Mouse (Mus musculus) hindbrain, embryonic 10.5 days (tissue): Measurements from ENCODE around the gene Ncan. TPM values are rescaled to one million over a fixed set of nuclear protein-coding genes. Genes with fewer than 3 reads are reported as not detected.

Experiments
- DNase-seq: peaks from one replicate; pipeline ENCODE4 v3.0.0-alpha.2; 2017; ENCODE audit warnings: low spot score
- H3K27ac ChIP-seq: fragments of 300-500 bp; sonication (generic); 2 replicates; pipeline ENCODE4 v1.5.1; 2016; ENCODE audit warnings: mild to moderate bottlenecking, moderate library complexity
- H3K27me3 ChIP-seq: fragments of 300-500 bp; sonication (generic); 2 replicates; pipeline ENCODE4 v1.6.1; 2016; ENCODE audit warnings: mild to moderate bottlenecking; ENCODE audit not compliant: poor library complexity, insufficient read depth, severe bottlenecking
- H3K36me3 ChIP-seq: fragments of 300-500 bp; sonication (generic); 2 replicates; pipeline ENCODE4 v1.6.1; 2016; ENCODE audit warnings: mild to moderate bottlenecking, moderate library complexity
- H3K4me1 ChIP-seq: fragments of 300-500 bp; sonication (generic); replicated peaks from 2 replicates; pipeline ENCODE4 v1.6.1; 2016; ENCODE audit warnings: mild to moderate bottlenecking
- H3K4me3 ChIP-seq: fragments of 300-500 bp; sonication (generic); 2 replicates; pipeline ENCODE4 v1.5.1; 2016; ENCODE audit warnings: mild to moderate bottlenecking, moderate library complexity
- H3K9me3 ChIP-seq: fragments of 300-500 bp; sonication (generic); 2 replicates; pipeline ENCODE4 v1.6.1; 2016; ENCODE audit warnings: mild to moderate bottlenecking, moderate library complexity
- WGBS: fragments of 180-500 bp; shearing (Covaris S2); methylation state at CpG from one replicate; pipeline ENCODE4 v1.1.7; 2016; 5-methylcytosine and 5-hydroxymethylcytosine counted together
- polyA plus RNA-seq: library from polyadenylated mRNA; unstranded; fragments of >200 nt; fragmentation: Nextera tagmentation; extraction: Ambion mirVana; gene quantifications from 2 replicates; pipeline ENCODE4 v1.2.1, GENCODE M21; 2016

Gene Ncan
- polyA plus RNA-seq, 1 experiment from 2014 or later: 67.1 TPM

DNA sequence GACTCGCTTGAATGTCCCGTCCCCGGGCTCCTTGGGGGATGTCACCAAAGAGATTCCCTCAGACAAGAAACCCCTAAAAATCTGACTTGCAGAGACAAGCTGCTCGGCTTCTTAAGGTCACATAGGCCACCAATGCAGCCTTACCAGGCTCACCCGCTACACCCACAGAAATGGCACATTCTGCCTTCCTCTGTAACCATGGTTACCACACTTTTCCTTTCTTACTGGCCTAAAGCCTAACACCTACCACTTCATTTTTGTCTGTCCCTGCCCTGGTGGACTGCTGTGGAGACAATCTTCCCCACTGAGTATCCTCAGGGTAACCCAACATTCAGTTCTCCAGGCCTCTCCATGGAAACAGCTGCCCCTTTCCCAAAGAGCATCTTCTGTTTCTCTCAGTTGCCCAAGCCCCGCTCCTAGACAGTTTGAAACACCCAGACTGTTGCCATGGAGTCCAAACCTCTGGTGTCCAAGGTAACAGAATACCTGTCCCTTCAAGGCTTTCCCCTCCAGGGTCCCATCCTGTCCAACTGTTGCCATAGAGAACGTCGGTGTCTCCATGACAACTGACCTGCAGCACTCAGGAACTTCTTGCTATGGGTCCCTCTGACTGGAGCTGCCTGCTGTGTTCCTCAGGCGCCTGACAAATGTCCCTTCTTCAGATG lies 31.2 kb downstream of the Ncan start:
- Histone ChIP-seq H3K36me3 (no peaks in the 10 kb centered on the region), H3K4me1 (peaks cover 37% of the 10 kb centered on the region), H3K9me3 (no peaks in the 10 kb centered on the region), H3K27me3 (peaks cover 89% of the 10 kb centered on the region), H3K4me3 (no peak overlapping the region), H3K27ac (no peak overlapping the region)
- peak; percentile 31 for DNase-seq
- 42% methylated on average over 9 of the region's 9 CpGs for WGBS

GRCm38 (mm10) chr8:70087836-70088650 lies 32.6 kb downstream of the Ncan start:
- peak overlapping the region; percentile 60; the same call in 1 of the 2 replicates for H3K27ac ChIP-seq
- H3K4me1 ChIP-seq: peaks cover 51% of the 10 kb centered on the region
- peak overlapping the region; percentile 54 for H3K4me3 ChIP-seq
- H3K36me3 ChIP-seq: no peaks in the 10 kb centered on the region
- H3K27me3 ChIP-seq: peaks cover 91% of the 10 kb centered on the region
- 3% methylated on average over 56 of the region's 56 CpGs for WGBS
- peak; percentile 79 for DNase-seq
- H3K9me3 ChIP-seq: no peaks in the 10 kb centered on the region

DNA sequence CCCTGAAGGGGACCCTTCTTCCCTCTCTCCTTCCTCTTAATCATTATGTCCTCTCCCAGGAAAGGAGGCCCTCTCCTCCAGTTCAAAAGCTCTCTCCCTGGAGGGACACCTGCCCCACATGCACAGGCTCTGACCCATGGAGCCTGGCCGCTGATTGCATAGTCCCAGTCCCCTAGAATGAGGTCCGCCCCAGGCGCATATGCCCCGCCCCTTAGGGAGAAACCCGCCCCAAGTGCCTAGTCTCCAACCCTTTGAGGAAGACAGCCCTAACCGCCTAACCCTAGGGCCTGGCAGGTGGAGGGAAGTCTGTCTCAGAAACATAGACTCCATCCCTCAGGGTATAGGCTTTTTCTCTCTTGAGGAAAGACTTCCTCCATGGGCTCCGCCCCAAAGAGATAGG lies 33.4 kb downstream of the Ncan start:
- WGBS: 1% methylated on average over 7 of the region's 7 CpGs
- peaks cover 99% of the 10 kb centered on the region for H3K27me3 ChIP-seq
- DNase-seq: no peak
- H3K4me3 ChIP-seq: no peak overlapping the region
- no peaks in the 10 kb centered on the region for H3K9me3 ChIP-seq
- peaks cover 52% of the 10 kb centered on the region for H3K4me1 ChIP-seq
- no peaks in the 10 kb centered on the region for H3K36me3 ChIP-seq
- no peak overlapping the region for H3K27ac ChIP-seq

- Histone ChIP-seq H3K36me3 (no peaks in the 10 kb centered on the region), H3K4me1 (peaks cover 52% of the 10 kb centered on the region), H3K27ac (no peak overlapping the region), H3K4me3 (no peak overlapping the region), H3K27me3 (peaks cover 100% of the 10 kb centered on the region), H3K9me3 (no peaks in the 10 kb centered on the region)
- 45% methylated on average over 1 of the region's 1 CpGs for WGBS
- no peak for DNase-seq
Measured at GRCm38 (mm10) chr8:70086151-70086550, 34.5 kb downstream of the Ncan start.

DNA sequence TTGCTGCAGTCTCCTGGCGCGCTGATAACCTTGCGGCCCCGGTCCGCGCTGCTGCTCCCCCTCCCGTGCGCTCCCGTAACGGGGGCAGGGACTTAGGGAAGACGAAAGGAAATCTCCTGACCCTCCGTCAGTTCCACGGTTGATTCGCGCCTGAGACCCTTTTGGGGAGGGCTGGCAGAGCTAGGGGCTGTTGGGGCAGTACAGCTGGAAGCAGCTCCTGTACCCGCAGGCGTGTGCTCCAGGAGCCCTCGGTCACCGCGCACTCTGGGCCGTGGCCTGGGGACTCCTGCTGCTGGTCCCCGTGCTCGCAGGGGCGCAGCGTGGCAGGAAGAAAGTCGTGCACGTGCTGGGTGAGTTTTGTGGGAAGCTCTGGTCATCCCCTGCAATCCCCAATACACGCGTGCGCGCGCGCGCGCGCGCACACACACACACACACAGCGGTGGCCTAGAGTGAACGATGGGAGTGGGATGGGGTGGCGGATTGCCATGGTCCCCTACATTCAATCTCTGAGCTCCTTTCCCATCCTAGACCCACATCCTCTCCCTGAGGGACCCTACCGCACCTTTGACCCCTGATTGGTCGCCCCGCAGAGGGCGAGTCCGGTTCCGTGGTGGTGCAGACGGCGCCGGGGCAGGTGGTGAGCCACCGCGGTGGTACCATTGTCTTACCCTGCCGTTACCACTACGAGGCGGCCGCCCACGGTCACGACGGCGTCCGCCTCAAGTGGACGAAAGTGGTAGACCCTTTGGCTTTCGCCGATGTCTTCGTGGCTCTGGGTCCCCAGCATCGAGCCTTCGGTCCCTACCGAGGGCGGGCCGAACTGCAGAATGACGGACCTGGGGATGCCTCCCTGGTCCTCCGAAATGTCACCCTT lies 36.2 kb downstream of the Ncan start:
- H3K9me3 ChIP-seq: no peaks in the 10 kb centered on the region
- 2% methylated on average over 71 of the region's 71 CpGs for whole genome bisulfite sequencing
- H3K27me3 ChIP-seq: peaks cover 83% of the 10 kb centered on the region
- H3K4me1 ChIP-seq: peaks cover 42% of the 10 kb centered on the region
- peak; percentile 46 for DNase-seq
- no peaks in the 10 kb centered on the region for H3K36me3 ChIP-seq
- no peak overlapping the region for H3K27ac ChIP-seq
- H3K4me3 ChIP-seq: peak overlapping the region; percentile 52

DNA sequence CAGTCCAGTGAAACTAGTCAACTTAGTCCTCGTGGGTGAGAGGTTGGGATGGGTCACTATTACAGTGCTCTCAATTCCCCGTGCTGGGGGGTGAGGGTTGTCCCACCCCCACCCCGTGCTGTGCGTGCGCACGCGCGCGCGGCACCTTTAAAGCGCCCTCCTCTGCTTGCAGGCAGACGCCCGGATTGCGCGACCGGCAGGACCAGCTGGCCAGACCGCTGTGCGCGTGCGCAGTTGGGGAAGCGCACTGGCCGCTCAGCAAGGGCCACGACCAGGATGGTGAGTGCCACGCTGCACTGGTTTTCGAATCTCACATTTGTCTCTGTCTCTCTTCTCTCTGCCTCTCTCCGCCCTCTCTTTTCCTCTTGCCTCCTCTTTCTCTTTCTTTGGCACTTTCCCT lies 37.4 kb downstream of the Ncan start, which contains the start of gene Hapln4:
Gene Hapln4 (plus strand): TSS at position 173 of the 400 bp plus-strand sequence.
- WGBS: under 1% methylated on average over 26 of the region's 26 CpGs

GRCm38 (mm10) chr8:70081976-70082375 lies 38.7 kb downstream of the Ncan start:
- 93% methylated on average over 2 of the region's 2 CpGs for WGBS
- H3K4me1 ChIP-seq: peaks cover 24% of the 10 kb centered on the region
- peaks cover 58% of the 10 kb centered on the region for H3K27me3 ChIP-seq
- H3K27ac ChIP-seq: no peak overlapping the region
- 0 out of 2 replicates have a peak, but pooled peaks cover 2% of the 10 kb centered on the region for H3K36me3 ChIP-seq
- DNase-seq: no peak
- H3K4me3 ChIP-seq: no peak overlapping the region
- no peaks in the 10 kb centered on the region for H3K9me3 ChIP-seq

More for the DNA sequence above, 37.4 kb downstream of the Ncan start, which contains the start of gene Hapln4:
- Histone ChIP-seq H3K36me3 (no peaks in the 10 kb centered on the region), H3K27me3 (peaks cover 71% of the 10 kb centered on the region), H3K27ac (no peak within 1 kb of the TSS), H3K4me3 (peak within 1 kb of the TSS; percentile 52), H3K4me1 (peaks cover 36% of the 10 kb centered on the region), H3K9me3 (no peaks in the 10 kb centered on the region)
- peak; percentile 77 for DNase-seq

- Histone ChIP-seq H3K4me1 (peaks cover 10% of the 10 kb centered on the region), H3K27me3 (peaks cover 19% of the 10 kb centered on the region), H3K9me3 (no peaks in the 10 kb centered on the region), H3K27ac (no peak overlapping the region), H3K4me3 (no peak overlapping the region), H3K36me3 (peaks cover 40% of the 10 kb centered on the region)
- 90% methylated on average over 1 of the region's 1 CpGs for WGBS
- no peak for DNase-seq
Measured at GRCm38 (mm10) chr8:70073682-70074081, 47.0 kb downstream of the Ncan start.

GRCm38 (mm10) chr8:70073120-70073519 lies 47.6 kb downstream of the Ncan start:
- peak overlapping the region; percentile 34; the same call in 1 of the 2 replicates for H3K4me3 ChIP-seq
- no peak overlapping the region for H3K27ac ChIP-seq
- no peak for DNase-seq
- H3K9me3 ChIP-seq: no peaks in the 10 kb centered on the region
- H3K36me3 ChIP-seq: peaks cover 46% of the 10 kb centered on the region
- H3K4me1 ChIP-seq: peaks cover 10% of the 10 kb centered on the region
- WGBS: 68% methylated on average over 8 of the region's 8 CpGs
- peaks cover 19% of the 10 kb centered on the region for H3K27me3 ChIP-seq

GRCm38 (mm10) chr8:70072441-70073069 lies 48.1 kb downstream of the Ncan start, which contains the start of gene Tm6sf2:
Tm6sf2 (plus strand) TSS chr8:70072924.
- Histone ChIP-seq H3K36me3 (peaks cover 52% of the 10 kb centered on the region), H3K4me3 (peak within 1 kb of the TSS; percentile 34), H3K9me3 (no peaks in the 10 kb centered on the region), H3K27ac (no peak within 1 kb of the TSS), H3K27me3 (peaks cover 19% of the 10 kb centered on the region), H3K4me1 (peaks cover 10% of the 10 kb centered on the region)
- no peak for DNase-seq
- 15% methylated on average over 24 of the region's 27 CpGs for WGBS

- Histone ChIP-seq H3K4me3 (peak overlapping the region; percentile 34; the same call in 1 of the 2 replicates), H3K36me3 (peaks cover 56% of the 10 kb centered on the region), H3K9me3 (no peaks in the 10 kb centered on the region), H3K4me1 (peaks cover 10% of the 10 kb centered on the region), H3K27me3 (peaks cover 19% of the 10 kb centered on the region), H3K27ac (no peak overlapping the region)
- DNase-seq: no peak
- WGBS: 79% methylated on average over 2 of the region's 2 CpGs
Measured at GRCm38 (mm10) chr8:70071836-70072440, 48.7 kb downstream of the Ncan start.

DNA sequence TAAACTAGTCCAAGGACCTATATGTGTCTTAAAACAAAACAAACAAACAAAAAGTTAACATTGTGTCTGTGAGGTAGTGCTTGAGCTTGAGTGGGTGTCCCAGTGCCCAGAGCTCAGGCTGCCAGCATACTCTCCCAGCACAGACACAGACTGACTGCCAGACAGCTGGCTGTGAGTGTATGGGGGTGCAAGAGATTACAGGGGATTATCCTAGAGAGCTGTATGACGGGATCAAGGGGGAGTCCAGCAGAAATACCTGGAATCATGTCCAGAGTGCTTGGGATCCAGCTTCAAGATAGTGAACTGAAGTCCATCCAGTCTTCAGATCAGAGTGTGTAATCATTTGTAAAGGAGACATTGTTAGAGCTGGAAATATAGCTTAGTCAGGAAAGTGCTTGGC lies 63.0 kb downstream of the Ncan start:
- no peaks in the 10 kb centered on the region for H3K4me1 ChIP-seq
- no peaks in the 10 kb centered on the region for H3K27me3 ChIP-seq
- peaks cover 99% of the 10 kb centered on the region for H3K36me3 ChIP-seq
- WGBS: 82% methylated on average over 1 of the region's 1 CpGs
- DNase-seq: no peak
- H3K4me3 ChIP-seq: no peak overlapping the region
- H3K27ac ChIP-seq: no peak overlapping the region
- H3K9me3 ChIP-seq: no peaks in the 10 kb centered on the region
